Mouse (Mus musculus): ENCODE data around the gene Alg12.
"Not testable (repeated sequence)": the region's sequence is repeated elsewhere in the genome, so short reads cannot be mapped to it uniquely, and the experiment has no call there.

Gene Alg12

GRCm38 (mm10) chr15:88792140-88792850 lies 26.8 kb downstream of the Alg12 start:
- no peak for DNase-seq (ENCODE audit: low read depth, low spot score)

GRCm38 (mm10) chr15:88774630-88775029 lies 44.5 kb downstream of the Alg12 start:
- DNase-seq (ENCODE audit: low read depth, low spot score), result not testable (repeated sequence)

- no peak for DNase-seq (ENCODE audit: low read depth, low spot score)
Measured at GRCm38 (mm10) chr15:88768537-88768936, 50.6 kb downstream of the Alg12 start.

GRCm38 (mm10) chr15:88766139-88766538 lies 53.0 kb downstream of the Alg12 start:
- DNase-seq (ENCODE audit: low read depth, low spot score), result not testable (repeated sequence)

- DNase-seq (ENCODE audit: low read depth, low spot score), result no peak
Measured at GRCm38 (mm10) chr15:88761551-88761950, 57.6 kb downstream of the Alg12 start.

GRCm38 (mm10) chr15:88758061-88758460 lies 61.1 kb downstream of the Alg12 start:
- DNase-seq (ENCODE audit: low read depth, low spot score), result no peak

GRCm38 (mm10) chr15:88755761-88756160 lies 63.4 kb downstream of the Alg12 start:
- no peak for DNase-seq (ENCODE audit: low read depth, low spot score)
